Mouse (Mus musculus): Measurements from ENCODE around the gene Laptm5. TPM values are rescaled to one million over a fixed set of nuclear protein-coding genes. Genes with fewer than 3 reads are reported as not detected.

Laptm5 gene
- polyA plus RNA-seq, 1 experiment from 2014 or later = 24.9 TPM

GRCm38 (mm10) chr4:130973332-130974263, 60.7 kb downstream of the Laptm5 start:
- peak; percentile 70 for ATAC-seq (ENCODE audit: low FRiP score, low read depth)
- Histone ChIP-seq H3K4me2 (no peak overlapping the region), H3K9ac (no peak overlapping the region), H3K27me3 (no peaks in the 10 kb centered on the region), H3K27ac (replicated peaks) (peak overlapping the region; percentile 68), H3K36me3 (no peaks in the 10 kb centered on the region), H3K4me1 (replicated peaks) (peaks cover 16% of the 10 kb centered on the region; the same call in 1 of the 2 replicates), H3K4me3 (no peak overlapping the region), H3K9me3 (no peaks in the 10 kb centered on the region)
- 36% methylated on average over 19 of the region's 19 CpGs for WGBS

- no peaks in the 10 kb centered on the region for H3K4me1 ChIP-seq (replicated peaks)
- no peak overlapping the region for H3K9ac ChIP-seq
- H3K36me3 ChIP-seq = no peaks in the 10 kb centered on the region
- 83% methylated on average over 3 of the region's 3 CpGs for WGBS
- H3K27ac ChIP-seq (replicated peaks) = no peak overlapping the region
- H3K9me3 ChIP-seq = no peaks in the 10 kb centered on the region
- no peaks in the 10 kb centered on the region for H3K27me3 ChIP-seq
- H3K4me2 ChIP-seq = no peak overlapping the region
- no peak for ATAC-seq (ENCODE audit: low FRiP score, low read depth)
- no peak overlapping the region for H3K4me3 ChIP-seq
These were observed 66.1 kb downstream of the Laptm5 start for GRCm38 (mm10) chr4:130978981-130979380.

- no peaks in the 10 kb centered on the region for H3K36me3 ChIP-seq
- peak overlapping the region; percentile 61 for H3K27ac ChIP-seq (replicated peaks)
- H3K9ac ChIP-seq = no peak overlapping the region
- peaks cover 12% of the 10 kb centered on the region for H3K4me1 ChIP-seq (replicated peaks)
- H3K27me3 ChIP-seq = peaks cover 2% of the 10 kb centered on the region; the same call in 1 of the 2 replicates
- H3K9me3 ChIP-seq = no peaks in the 10 kb centered on the region
- H3K4me2 ChIP-seq = no peak overlapping the region
- 52% methylated on average over 17 of the region's 17 CpGs for WGBS
- no peak for ATAC-seq (ENCODE audit: low FRiP score, low read depth)
- no peak overlapping the region for H3K4me3 ChIP-seq
These were observed 71.7 kb downstream of the Laptm5 start for GRCm38 (mm10) chr4:130984416-130985182.

Other genes starting within 250 kb of the Laptm5 start
- gene Pum1, start 249.8 kb upstream of the Laptm5 start, polyA plus RNA-seq (2015; fragmentation: Nextera tagmentation; extraction: Ambion mirVana) = 91.0 and 92.6 TPM in 2 replicates
- gene Sdc3, start 120.6 kb upstream of the Laptm5 start, polyA plus RNA-seq (2015; fragmentation: Nextera tagmentation; extraction: Ambion mirVana) = 146 and 182 TPM in 2 replicates
- 0.56 and 1.8 TPM in 2 replicates for gene Matn1, start 31.3 kb downstream of the Laptm5 start, polyA plus RNA-seq (2015; fragmentation: Nextera tagmentation; extraction: Ambion mirVana)